Mouse (Mus musculus) layer of hippocampus, postnatal 36 days (tissue): ENCODE data around the gene Gnb2. TPM values are rescaled to one million over a fixed set of nuclear protein-coding genes. Genes with fewer than 3 reads are reported as not detected.

ENCODE experiments used
- DNase-seq, 2 experiments: peaks; one replicate each; pipeline ENCODE4 v3.0.0; 2022
- total RNA-seq, 2 experiments: library from RNA; stranded (reverse); gene quantifications; 2 replicates each; pipeline ENCODE4 v1.2.3; 2021

The Gnb2 gene
- total RNA-seq, 2 experiments from 2014 or later, result 554 to 565 TPM

DNA sequence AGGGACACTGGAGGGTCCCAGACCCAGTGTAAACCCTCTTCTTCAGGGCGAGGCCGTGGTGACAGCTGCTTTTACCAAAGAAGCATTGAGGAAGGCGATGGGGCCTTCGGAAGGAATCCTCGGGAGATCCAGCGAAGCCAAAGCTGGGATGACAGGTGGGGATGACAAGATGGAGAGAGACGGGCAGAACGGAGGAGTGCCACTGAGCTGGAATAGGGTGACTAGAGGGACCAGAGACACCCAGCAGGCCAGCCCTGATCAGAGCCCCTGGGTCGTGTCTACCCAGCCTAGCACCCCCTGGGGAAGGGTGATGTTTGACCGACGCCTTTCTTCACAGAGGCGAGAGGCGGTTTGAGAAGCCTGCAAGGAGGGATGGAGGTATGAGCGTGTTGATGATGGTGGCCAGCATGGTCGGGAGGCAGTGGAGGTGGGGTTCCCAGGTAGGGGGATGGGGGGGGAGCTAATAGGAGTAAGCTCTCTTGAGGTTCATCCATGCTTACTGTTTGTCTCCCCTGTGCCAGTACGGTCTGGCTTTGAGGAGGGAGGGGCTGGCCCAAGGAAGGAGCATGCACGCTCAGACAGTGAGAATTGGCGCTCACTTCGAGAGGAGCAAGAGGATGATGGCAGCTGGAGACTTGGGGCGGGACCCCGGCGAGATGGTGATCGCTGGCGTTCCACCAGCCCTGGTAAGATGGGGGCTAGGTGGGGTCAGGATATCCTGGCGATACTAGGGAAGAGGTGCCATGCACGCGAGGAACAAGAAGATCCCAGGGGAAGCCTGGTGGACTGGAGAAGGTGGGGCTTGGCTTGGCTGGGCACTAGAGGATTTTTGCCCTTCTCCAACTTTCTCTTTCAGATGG lies 13.4 kb downstream of the Gnb2 start:
- no peak for DNase-seq

DNA sequence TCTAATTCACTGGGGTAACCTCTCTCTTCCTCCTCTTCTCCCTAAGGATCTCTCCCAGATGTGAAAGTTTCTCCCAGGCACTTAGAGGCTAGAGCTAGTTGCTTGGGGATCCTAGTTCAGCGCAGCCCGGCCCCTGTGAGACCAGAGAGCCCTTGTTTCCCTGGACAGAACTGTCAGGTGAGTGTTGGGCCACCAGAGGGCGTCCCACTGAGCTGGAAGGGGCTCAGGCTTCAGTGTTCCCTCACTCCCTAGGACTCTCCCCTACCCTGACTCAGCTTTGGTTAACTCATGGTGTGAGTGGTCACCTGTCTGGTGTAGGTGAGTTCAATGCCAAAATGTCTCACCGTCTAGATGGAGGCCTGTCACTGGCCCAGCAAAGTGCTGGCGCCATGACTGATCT lies 14.9 kb downstream of the Gnb2 start, which contains the start of gene Gigyf1:
Gene Gigyf1 (plus strand): TSS at position 113 of the 400 bp plus-strand sequence.
- no peak for DNase-seq

DNA sequence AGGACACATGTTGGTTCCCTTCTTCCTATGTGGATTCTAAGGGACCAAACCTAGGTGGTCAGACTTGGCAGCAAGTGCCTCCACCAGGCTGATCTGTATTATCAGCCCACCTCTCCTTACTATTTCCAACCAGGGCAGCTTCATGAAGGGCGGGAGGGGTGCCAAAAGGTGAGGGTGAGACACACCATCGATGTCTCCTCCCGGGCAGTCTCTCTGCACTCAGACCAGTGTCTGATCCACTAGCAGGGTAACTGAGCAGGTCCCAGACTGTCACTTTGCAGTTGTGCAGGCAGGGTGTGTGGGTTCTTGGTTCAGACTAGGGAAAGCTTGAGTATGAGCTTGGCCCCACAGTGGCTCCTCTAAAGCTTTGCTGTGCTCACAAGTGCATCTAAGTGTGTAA lies 18.5 kb downstream of the Gnb2 start:
- no peak for DNase-seq

DNA sequence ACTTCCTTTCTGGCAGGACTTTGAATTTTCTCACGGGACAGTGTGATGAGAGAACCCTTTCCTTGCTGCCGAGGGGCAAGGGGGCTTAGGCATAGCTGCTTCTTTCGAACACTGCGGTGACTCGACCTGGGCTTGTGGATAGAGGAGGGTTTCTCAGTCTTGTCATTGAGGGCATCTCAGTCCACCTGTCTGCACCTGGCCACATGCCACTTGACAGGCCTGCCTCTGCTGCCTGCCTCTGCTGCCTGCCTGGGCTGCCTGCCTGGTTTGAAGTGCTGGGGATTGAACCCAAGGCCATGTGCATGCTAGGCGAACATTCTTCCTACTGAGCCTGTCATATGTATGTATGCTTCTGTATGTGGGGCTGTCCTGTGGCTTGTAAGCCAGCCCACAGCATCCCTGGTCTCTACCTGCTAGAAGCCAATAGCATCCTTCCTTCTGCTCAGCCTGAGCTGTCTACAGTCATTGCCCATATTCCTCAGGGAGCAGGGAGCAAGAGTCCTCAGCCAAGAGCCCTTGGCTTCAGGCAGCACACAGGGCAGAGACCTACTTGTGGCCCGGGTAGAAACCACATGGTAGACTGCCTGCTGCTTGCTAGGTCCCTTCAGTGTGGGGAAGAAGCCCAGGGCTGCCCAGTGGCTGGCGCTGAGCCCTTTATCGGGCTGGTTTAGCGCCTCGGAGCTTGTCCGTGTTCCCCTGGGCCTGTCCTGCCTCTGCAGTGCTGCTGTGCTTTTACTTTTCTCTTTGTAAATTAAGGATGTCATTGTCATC lies 19.2 kb downstream of the Gnb2 start:
- no peak for DNase-seq

DNA sequence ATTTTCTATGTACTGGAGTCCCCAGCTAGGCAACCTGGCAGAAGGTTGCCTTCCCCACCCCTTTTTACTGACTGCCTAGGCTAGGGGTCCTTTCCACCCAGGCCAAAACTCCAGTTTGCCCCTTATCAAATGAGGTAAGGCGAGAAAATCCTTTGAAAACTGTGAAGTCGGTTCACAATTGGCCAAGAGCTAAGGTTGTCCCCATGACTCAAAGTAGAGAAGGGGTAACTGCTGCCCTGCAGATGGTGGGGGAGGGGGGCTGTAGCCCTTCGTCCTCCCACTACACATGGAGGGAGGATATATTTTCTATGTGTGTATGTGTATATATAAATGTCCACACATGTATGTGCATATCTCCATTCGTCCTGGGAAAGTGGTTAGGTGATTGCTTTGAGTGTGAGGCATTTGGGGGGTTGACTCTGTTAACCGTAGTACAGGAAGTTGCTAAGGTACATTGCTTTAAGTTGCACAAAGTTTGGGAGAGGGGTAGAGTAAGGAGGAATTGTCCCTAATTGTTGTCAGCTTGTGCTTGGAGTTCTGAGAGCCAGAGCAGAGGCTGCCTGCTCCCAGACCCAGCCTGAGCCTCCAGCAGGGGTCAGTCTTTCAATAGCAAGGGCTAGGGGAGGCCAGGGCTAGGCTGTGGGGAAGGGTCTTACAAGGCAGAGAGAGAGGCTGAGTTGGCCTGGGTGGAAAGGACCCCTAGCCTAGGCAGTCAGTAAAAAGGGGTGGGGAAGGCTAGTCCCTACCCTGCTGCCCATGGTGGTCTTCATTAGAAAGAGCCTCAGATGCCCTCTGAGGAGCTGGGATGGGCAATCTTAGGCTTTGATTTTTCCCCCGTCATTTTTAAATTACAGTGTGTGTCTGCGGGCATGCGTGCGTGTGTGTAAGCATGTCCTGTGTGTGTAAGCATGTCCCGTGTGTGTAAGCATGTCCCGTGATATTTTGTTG lies 20.2 kb downstream of the Gnb2 start:
- DNase-seq, result no peak

DNA sequence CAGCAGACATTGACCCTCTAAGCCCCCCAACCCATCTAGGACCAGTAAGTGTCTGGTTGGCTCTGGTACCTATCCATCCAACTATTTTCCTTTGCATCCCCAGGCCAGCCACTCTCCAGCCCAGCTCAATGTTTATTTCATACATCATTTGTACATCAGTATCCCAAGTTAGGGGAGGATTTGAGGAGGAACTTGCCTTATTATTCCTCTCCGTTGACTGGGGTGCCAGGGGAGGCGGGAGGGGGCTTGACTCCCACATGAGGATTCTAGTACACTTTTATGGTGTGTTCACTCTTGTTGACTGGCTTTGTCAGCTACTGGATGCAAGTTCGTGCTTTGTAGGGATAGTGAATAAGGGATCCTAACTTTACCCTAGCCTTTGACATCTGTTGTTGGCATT lies 21.6 kb downstream of the Gnb2 start:
- DNase-seq, result no peak

DNA sequence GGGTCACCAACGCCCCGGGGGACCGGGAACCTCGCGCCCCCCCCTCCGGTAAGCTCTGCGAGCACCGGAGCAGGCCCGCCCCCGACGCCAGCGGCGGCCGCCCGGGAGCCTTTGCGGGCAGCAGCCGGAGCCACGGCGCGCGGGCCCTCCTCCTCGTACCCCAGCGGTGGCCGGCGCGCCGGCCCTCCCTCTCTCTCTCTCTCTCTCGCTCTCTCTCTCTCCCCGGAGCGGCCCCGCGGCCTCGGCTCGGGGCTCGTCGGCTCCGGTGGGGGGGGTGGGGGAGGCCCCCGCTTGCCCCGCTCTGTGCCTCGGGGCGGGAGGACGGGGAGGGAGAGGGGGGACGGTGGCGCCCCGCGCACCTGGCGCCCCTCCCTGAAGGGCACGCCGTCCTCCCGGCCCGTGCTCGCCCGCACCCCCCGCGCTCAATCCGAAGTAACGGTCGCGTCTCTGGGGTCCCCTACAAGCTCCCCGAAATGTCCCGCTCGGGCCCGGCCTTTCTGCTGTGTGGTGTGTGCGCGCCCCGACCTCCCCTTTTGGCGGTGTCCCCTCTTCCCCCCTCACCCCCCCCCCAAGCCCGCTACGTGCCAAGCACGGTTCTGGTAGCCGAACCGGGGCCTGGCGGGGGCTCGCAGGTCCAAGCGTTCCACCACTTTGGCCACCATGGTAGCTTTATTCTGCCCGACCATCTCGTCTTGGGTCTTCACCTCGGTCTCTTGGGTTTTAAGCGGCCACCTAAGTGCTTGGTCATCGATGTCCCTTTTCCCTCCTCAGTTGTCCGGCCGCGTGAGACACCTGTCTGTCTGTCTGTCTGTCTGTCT lies 22.5 kb downstream of the Gnb2 start:
- no peak for DNase-seq

DNA sequence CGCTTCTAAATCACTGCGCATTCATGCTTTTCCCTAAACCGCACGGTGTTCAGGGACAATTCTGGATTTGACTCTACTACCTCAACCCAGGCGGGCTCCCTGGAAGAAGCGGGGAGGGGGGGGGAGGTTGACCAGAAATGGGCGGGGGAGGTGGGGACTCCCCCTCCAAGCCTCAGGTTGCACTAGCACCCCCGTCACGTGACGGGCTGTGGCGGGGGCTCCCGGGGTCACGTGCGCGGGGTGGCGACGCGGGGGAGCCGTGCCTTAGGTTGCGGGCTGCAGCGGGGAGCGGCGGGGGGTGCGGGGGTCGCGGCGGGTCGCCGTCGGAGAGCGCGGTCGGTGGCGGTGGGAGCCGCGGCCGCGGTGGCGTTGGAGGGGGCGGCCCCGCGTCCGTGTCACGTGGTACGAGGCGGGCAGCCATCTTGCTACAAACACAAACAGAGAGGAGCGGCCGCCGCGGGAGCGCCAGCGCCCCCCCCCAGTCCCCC lies 23.3 kb downstream of the Gnb2 start:
- peak; percentile 76 to 82 for DNase-seq

DNA sequence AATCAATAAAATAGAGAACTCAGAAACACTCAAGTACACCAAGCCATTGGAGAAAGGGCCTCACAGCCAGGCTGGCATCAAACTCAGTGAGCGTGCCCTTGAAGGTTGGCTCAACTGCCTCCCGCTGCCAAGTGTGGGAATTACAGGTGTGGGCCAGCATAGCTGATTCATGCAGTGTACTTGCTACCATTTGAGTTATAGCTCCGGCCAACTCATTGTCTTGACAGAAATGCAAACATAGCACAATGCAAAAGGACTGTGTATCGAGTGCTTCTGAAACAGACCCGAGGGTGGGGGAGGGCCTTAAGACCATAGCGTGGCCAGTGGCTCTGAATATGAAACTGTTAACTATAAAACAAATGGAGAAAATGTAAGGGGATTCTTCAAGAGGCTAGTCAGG lies 29.3 kb downstream of the Gnb2 start:
- no peak for DNase-seq

DNA sequence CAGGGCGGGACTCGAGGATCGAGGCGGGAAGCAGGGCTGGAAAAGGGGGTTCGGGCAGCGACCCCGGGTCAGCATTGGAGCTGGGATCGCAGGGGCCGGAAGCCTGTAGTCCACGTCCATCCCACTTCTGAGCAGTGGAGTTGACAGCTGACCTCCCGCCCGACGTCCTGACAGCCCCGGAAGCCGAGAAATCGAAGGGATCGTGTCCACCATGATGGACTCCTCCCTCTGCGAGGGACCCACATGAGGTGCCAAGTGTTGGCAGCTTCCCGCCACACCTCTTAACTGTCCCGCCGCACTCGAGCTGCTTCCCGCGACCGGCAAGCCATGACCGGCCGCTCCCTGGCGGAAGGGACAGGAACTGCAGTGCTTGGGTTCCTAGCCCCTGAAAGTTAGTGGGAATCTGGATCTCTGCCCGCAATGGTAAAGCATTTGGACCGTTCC lies 30.6 kb downstream of the Gnb2 start:
- DNase-seq, result no peak

DNA sequence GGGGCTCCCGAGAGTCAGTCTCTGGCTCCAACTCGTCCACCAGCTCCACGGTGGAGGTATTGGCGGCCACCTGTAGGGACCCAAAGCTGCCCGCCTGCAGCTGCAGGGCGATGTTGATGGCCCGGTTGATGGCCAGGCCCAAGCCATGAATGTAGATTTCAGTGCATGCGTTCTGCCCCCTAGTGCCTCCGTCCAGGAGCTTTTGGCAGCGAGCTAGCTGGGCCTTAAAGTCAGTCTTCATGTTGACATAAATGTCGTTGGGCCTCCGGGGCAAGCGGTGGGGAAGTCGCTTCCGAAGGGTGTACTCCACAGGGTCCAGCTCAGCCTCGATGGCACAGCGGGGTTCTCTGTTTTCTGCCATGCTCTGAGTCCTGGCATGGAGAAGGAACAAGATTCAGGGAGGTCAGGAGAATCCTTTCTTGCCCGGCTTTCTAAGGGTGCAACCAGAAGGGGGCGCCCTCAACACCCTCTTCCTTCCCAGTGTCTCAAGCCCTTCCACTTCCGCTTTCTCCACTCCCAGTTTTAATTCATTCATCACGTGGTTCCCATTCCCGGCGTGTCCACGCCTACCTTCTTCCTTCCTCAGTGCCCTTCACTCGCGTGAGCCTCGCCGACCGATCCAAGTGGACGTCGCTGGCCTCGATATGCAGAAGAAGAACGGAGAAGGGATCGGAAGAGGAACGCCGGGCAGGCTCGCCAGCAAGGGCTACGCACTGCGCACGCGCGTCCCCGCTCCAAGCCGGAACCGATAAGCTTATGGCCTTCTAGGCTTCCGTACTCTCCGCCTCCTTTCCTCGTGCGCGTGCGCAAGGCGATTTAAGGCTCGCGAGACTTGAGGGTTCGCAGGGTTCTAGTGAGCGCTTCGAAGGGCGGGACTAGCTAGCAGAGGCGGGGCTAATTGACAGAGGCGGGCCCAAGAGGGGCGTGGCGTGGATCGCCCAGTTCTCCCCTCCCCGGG lies 31.3 kb downstream of the Gnb2 start, which contains the start of gene Pop7:
Gene Pop7 (minus strand): TSS at position 810 of the 958 bp plus-strand sequence.
- peak; percentile 99 for DNase-seq

DNA sequence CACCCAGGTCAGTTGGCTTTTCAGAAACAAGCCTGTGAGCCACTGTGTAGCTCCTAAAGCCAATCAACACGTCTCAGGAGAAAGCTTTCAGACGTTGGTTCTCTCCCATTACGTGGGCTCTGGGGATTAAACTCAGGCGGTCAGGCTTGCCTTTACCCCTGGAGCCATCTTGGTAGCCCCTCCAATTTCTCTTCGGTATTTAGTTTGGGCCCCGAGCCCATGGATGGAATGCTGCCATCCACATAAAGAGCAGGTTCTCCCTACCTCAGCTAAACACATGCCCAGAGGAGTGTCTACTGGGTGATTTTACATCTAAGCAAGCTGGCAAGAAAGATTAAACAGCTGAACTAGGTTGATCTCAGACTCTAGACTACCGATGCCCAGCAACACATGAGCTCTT lies 33.1 kb downstream of the Gnb2 start:
- no peak for DNase-seq

DNA sequence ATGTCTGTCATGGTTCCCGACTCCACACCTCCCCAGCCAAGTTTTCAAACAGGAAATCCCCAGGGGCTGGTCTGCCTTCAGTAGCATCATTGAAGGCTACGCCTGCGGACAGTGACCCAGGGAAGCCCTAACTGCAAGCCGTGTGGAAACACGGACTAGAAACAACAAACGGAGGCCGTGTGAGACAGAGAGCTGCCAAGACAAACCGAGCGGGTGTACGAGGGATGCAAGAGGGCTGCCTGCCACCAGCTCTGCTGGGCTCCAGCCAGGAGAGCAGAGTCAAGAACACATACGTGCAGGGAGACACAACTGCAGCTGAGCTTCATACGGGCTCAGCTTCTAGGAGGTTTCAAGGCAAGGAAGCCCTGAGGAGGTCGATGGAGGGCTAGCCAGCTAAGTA lies 39.5 kb downstream of the Gnb2 start:
- DNase-seq, result peak in 1 of 2 experiments; percentile 36

DNA sequence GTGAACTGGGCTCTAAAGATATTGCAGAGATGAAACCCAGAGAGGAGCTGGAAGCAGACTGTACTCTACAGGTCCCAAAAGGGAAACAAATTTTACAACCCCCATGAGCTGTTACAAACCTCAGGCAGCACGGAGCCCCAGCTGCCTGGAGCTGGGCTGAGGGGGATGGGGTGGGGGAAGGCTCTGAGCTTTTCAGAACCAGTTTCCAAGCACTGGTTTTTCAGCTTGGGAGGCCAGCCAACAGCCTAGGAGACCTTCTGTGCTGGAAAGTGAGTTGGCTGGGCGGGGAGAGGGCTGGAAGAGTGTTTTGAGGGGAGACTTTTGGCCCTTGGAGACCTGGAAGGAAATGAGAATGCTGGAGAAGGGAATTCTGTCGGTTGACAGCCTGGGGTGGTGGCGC lies 41.8 kb downstream of the Gnb2 start:
- DNase-seq, result peak; percentile 44 to 56

DNA sequence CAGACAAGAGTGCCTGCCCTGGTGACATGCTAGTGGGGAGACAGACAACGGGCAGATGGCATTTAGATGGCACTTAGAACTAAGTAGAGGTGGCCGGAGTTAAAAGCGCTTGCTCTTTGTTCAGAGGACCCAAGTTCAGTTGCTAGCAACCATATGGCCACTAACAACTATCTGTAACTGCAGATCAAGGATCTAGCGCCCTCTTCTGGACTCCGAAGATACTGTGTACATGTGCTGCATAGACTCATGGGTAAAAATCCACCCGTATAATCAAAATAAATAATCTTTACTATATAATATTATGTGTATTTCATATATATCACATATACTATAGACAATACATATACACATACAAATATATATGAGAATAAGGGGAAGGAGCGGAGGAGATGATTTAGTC lies 45.7 kb downstream of the Gnb2 start:
- no peak for DNase-seq

DNA sequence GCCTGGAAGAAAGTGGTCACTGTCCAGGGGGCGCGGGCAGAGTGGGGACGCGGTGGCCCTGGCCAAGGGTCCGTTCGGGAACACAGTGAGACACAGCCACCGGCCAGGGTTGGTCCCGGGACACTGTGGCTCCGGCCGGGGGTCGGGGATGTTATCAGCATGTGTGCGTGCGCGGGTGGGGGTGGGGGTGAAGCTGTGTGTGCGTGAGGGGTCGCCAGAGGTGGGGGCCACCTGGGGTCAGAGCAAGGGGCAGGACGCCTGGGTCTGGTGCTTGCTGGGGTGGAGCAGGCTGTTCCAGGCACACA lies 47.5 kb downstream of the Gnb2 start:
- no peak for DNase-seq

DNA sequence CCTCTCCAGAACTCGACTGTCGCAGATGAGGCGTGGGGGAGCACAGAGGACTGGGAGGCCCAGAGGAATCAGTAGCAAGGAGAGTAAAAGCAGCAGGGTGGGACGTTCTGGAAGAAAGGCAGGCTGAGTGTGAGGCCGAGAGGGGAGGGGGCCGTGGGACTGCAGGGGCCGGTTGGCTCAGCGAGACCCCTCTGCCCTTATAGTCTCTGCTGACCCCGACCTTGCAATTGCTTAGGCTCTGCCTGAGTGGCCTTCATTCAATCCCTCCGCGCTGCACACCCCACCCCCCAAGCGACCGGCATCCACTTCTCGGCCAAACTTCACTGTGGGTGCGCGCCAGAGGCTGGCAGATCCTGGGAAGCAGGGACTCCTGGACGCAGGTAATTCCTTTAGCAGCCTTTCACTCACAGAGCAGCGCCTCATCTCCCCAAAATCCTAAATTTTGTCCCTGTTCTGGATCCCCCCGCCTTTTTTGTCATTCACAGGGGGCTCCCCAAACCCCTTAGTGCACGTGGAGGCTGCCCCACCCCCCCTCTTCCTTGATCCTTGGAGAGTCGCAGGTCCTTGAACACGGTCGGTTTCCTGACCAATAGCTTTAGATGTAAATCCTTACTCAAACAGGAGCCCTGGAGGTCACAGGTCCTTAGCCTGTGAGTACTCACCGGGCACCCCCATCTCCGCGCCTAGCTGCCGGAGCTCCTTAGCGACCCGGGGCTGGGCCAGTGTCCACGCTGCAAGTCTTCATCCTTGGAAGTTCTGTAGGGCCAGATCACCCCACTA lies 48.0 kb downstream of the Gnb2 start:
- no peak for DNase-seq

DNA sequence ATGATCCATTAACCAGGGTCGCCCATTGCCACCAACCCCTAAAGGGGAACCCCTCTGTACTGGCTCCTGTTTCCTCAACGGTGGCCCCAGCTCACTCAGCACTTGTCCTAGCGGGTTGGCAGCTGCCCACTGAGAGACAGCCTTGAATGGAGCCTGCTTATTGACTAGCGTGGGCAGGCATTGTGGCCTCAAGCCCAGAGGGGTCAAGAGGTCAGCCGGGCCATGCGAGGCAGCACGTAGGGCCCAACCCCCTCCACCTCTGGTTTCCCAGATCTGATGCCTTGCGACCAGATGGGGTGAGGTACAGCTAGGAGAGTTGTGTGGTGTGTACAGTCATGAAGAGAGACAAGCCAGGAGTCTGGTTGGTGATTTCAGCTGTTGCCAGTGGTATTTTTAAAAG lies 51.4 kb downstream of the Gnb2 start:
- DNase-seq, result peak in 1 of 2 experiments; percentile 13

DNA sequence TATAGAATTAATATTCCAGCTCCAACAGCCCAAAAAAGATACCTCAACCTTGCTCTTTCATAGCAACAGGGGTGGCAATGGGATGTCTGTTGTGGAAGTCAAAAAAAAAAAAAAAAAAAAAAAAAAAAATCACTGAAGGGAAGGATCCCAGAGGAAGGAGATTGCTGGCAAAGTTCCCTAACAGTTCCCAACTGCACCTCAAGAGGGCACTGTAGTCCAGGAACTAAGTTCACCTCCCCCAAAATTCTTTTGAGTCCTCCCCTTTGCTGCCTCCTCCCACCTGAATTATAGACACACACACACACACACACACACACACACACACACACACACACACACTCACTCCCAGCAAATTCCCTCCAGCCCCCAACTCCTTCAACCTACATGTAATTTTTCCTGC lies 52.2 kb downstream of the Gnb2 start:
- peak; percentile 74 to 77 for DNase-seq
